ENCODE assay signal across 17 mouse cellular contexts in genomic region chr7:25863756-25864155, GRCm38 (mm10). TPM values are rescaled to one million over a fixed set of nuclear protein-coding genes. Genes with fewer than 3 reads are reported as not detected.
"Had no signal": no experiment of that assay in that cellular context is flagged by ENCODE, and none has a peak within 500 bp of the region (broad histone marks: within the 10 kb centered on the region; RNA-seq: fewer than 3 reads in every experiment).

No protein-coding gene starts in this region.

- H3K27ac ChIP-seq: left cerebral cortex, adult 2 months; limb, embryonic 15.5 days; liver, embryonic 14.5 days; neural tube, embryonic 15.5 days had no signal

- H3K4me3 ChIP-seq: left cerebral cortex, adult 2 months; limb, embryonic 15.5 days; myocyte; neural tube, embryonic 15.5 days had no signal

- H3K27me3 ChIP-seq: limb, embryonic 15.5 days; neural tube, embryonic 15.5 days had no signal

- DNase-seq: kidney, postnatal 25 days; lung, adult 18-20 months; midbrain, embryonic 14.5 days; retina, postnatal 1 day; right cerebral cortex, postnatal 4 days; spleen, adult 18-20 months; thymus, adult 18-20 months; thymus, postnatal 14 days had no signal

- H3K9ac ChIP-seq: limb, embryonic 15.5 days; liver, embryonic 14.5 days; neural tube, embryonic 15.5 days had no signal

- H3K9me3 ChIP-seq: limb, embryonic 15.5 days; neural tube, embryonic 15.5 days had no signal

- H3K36me3 ChIP-seq: limb, embryonic 15.5 days; neural tube, embryonic 15.5 days had no signal

- H3K4me2 ChIP-seq: limb, embryonic 15.5 days; neural tube, embryonic 15.5 days had no signal

- H3K4me1 ChIP-seq: neural tube, embryonic 15.5 days had no signal

RNA-seq across cellular contexts. Expression of gene Cyp2b10, which starts 33.7 kb away (rescaled TPM):
- polyA plus RNA-seq: kidney, embryonic 16.5 days; limb, embryonic 11.5 days; limb, embryonic 15.5 days; midbrain, embryonic 14.5 days; neural tube, embryonic 11.5 days; neural tube, embryonic 15.5 days; stomach, embryonic 14.5 days had no signal
